In genomic region chr13:20090133-20090710, GRCm38 (mm10) we compare ENCODE assay signal across 8 mouse cellular contexts. TPM values are rescaled to one million over a fixed set of nuclear protein-coding genes. Genes with fewer than 3 reads are reported as not detected.
DNase-seq lines count a peak whose midpoint lies in the region; ATAC-seq and TF ChIP-seq lines count a peak whose summit lies in the region.

TSS of gene Elmo1 (plus strand) at chr13:20090596.

- peak within 1 kb of the TSS; percentile 74 for H3K9ac ChIP-seq in heart, embryonic 12.5 days
- H3K9ac ChIP-seq in kidney, embryonic 15.5 days = peak within 1 kb of the TSS; percentile 68
- H3K9ac ChIP-seq in midbrain, embryonic 16.5 days (ENCODE audit: low read depth, low read length) = peak within 1 kb of the TSS; percentile 81

- peak within 1 kb of the TSS; percentile 90 for H3K4me2 ChIP-seq in heart, embryonic 12.5 days
- peak within 1 kb of the TSS; percentile 98 for H3K4me2 ChIP-seq in kidney, embryonic 15.5 days
- H3K4me2 ChIP-seq in midbrain, embryonic 16.5 days (ENCODE audit: low read length) = peak within 1 kb of the TSS; percentile 94

- no peaks in the 10 kb centered on the region for H3K36me3 ChIP-seq in forebrain, embryonic 10.5 days (replicated peaks)
- H3K36me3 ChIP-seq in heart, embryonic 12.5 days = no peaks in the 10 kb centered on the region
- H3K36me3 ChIP-seq in kidney, embryonic 15.5 days = no peaks in the 10 kb centered on the region
- no peaks in the 10 kb centered on the region for H3K36me3 ChIP-seq in midbrain, embryonic 16.5 days (ENCODE audit: control insufficient read depth, insufficient read depth, low read length)
- H3K36me3 ChIP-seq in splenic B cell, adult 2 months (ENCODE audit: control insufficient read depth, insufficient read depth, low read length, poor library complexity, severe bottlenecking) = no peaks in the 10 kb centered on the region

- under 1% methylated on average over 49 of the region's 49 CpGs for WGBS in forebrain, embryonic 10.5 days
- WGBS in heart, embryonic 12.5 days = under 1% methylated on average over 48 of the region's 49 CpGs
- under 1% methylated on average over 48 of the region's 49 CpGs for WGBS in kidney, embryonic 15.5 days
- under 1% methylated on average over 46 of the region's 49 CpGs for WGBS in midbrain, embryonic 16.5 days

- TF ChIP-seq CTCF in brain, embryonic 14.5 days (IDR thresholded peaks at IDR 0.05; ENCODE audit: borderline replicate concordance, extremely low read depth, insufficient read depth, insufficient read length) = peak; percentile 66

- peaks cover 15% of the 10 kb centered on the region for H3K4me1 ChIP-seq in forebrain, embryonic 10.5 days
- H3K4me1 ChIP-seq in heart, embryonic 12.5 days (replicated peaks) = peaks cover 12% of the 10 kb centered on the region
- H3K4me1 ChIP-seq in kidney, embryonic 15.5 days = peaks cover 21% of the 10 kb centered on the region; the same call in 1 of the 2 replicates
- peaks cover 8% of the 10 kb centered on the region; the same call in 1 of the 2 replicates for H3K4me1 ChIP-seq in midbrain, embryonic 16.5 days (ENCODE audit: control insufficient read depth, insufficient read depth, low read length)

- DNase-seq in B cell, adult 2 months = peak; percentile 86
- DNase-seq in brain, embryonic 14.5 days (ENCODE audit: low read depth) = peak; percentile 87
- DNase-seq in forebrain, embryonic 10.5 days (ENCODE audit: extremely low spot score, low spot score) = peak; percentile 84
- DNase-seq in liver = peak; percentile 68
- peak; percentile 92 for DNase-seq in splenic B cell, adult 2 months (ENCODE audit: low read depth, low spot score)

- peak within 1 kb of the TSS; percentile 89 for H3K4me3 ChIP-seq in forebrain, embryonic 10.5 days
- H3K4me3 ChIP-seq in heart, embryonic 12.5 days = peak within 1 kb of the TSS; percentile 81
- H3K4me3 ChIP-seq in kidney, embryonic 15.5 days (replicated peaks) = peak within 1 kb of the TSS; percentile 75
- peak within 1 kb of the TSS; percentile 88 for H3K4me3 ChIP-seq in midbrain, embryonic 16.5 days (ENCODE audit: low read depth, low read length)

- peaks cover 38% of the 10 kb centered on the region for H3K27me3 ChIP-seq in forebrain, embryonic 10.5 days (ENCODE audit: poor library complexity, severe bottlenecking)
- H3K27me3 ChIP-seq in heart, embryonic 12.5 days (replicated peaks) = 0 out of 2 replicates have a peak, but pooled peaks cover 3% of the 10 kb centered on the region
- peaks cover 20% of the 10 kb centered on the region; the same call in 1 of the 2 replicates for H3K27me3 ChIP-seq in kidney, embryonic 15.5 days
- H3K27me3 ChIP-seq in midbrain, embryonic 16.5 days (ENCODE audit: control insufficient read depth, insufficient read depth, low read depth, low read length) = no peaks in the 10 kb centered on the region
- H3K27me3 ChIP-seq in splenic B cell, adult 2 months (ENCODE audit: control insufficient read depth, insufficient read depth, low read length, poor library complexity, severe bottlenecking) = no peaks in the 10 kb centered on the region

- no peaks in the 10 kb centered on the region for H3K9me3 ChIP-seq in forebrain, embryonic 10.5 days
- H3K9me3 ChIP-seq in heart, embryonic 12.5 days (replicated peaks) = peaks cover 3% of the 10 kb centered on the region; the same call in 1 of the 2 replicates
- no peaks in the 10 kb centered on the region for H3K9me3 ChIP-seq in kidney, embryonic 15.5 days (replicated peaks)
- H3K9me3 ChIP-seq in midbrain, embryonic 16.5 days (replicated peaks; ENCODE audit: control insufficient read depth, low read length, poor library complexity, severe bottlenecking) = no peaks in the 10 kb centered on the region

- 0 out of 2 replicates have a peak, but pooled peaks have one; percentile 16 for TF ChIP-seq POLR2A in brain, embryonic 14.5 days (IDR thresholded peaks at IDR 0.05; ENCODE audit: borderline replicate concordance, extremely low read depth, insufficient read depth, insufficient read length, poor library complexity, severe bottlenecking)

- peak; percentile 36 for ATAC-seq in heart, embryonic 12.5 days (ENCODE audit: insufficient number of reproducible peaks, low FRiP score)
- ATAC-seq in kidney, embryonic 15.5 days (replicated peaks; ENCODE audit: low FRiP score) = peak; percentile 85
- peak; percentile 82 for ATAC-seq in midbrain, embryonic 16.5 days

- peak within 1 kb of the TSS; percentile 90 for H3K27ac ChIP-seq in forebrain, embryonic 10.5 days
- peak within 1 kb of the TSS; percentile 61 for H3K27ac ChIP-seq in heart, embryonic 12.5 days (ENCODE audit: poor library complexity, severe bottlenecking)
- H3K27ac ChIP-seq in kidney, embryonic 15.5 days = peak within 1 kb of the TSS; percentile 82
- H3K27ac ChIP-seq in midbrain, embryonic 16.5 days (ENCODE audit: low read length) = peak within 1 kb of the TSS; percentile 73

RNA-seq across cellular contexts. Expression of gene Elmo1, which starts in this region (rescaled TPM):
- 38.6 and 46.9 TPM in 2 replicates for polyA plus RNA-seq in brain, embryonic 14.5 days (2012; rRNA removed)
- polyA plus RNA-seq in forebrain, embryonic 10.5 days (2016; fragmentation: Nextera tagmentation; extraction: Ambion mirVana) = 8.9 and 9.4 TPM in 2 replicates
- polyA plus RNA-seq in heart, embryonic 12.5 days (2016; fragmentation: Nextera tagmentation; extraction: Ambion mirVana) = 8.8 and 9.4 TPM in 2 replicates
- 16.1 and 16.9 TPM in 2 replicates for polyA plus RNA-seq in kidney, embryonic 15.5 days (2015; fragmentation: Nextera tagmentation; extraction: Ambion mirVana)
- polyA plus RNA-seq in midbrain, embryonic 16.5 days (2015; fragmentation: Nextera tagmentation; extraction: Ambion mirVana) = 38.5 and 43.2 TPM in 2 replicates

Comparison
In these comparisons a context has a peak if more than half of its experiments do, and no peak if none do; other contexts are left out.
1. Peak in every context shown above with its lines: DNase-seq, ATAC-seq, H3K4me3 ChIP-seq and H3K27ac ChIP-seq.